Mouse (Mus musculus): Measurements from ENCODE around the gene Sash1. TPM values are rescaled to one million over a fixed set of nuclear protein-coding genes. Genes with fewer than 3 reads are reported as not detected.

Sash1 gene
- polyA plus RNA-seq, 1 experiment from 2014 or later: 6.5 TPM

- H3K27me3 ChIP-seq (ENCODE audit: control insufficient read depth, insufficient read depth, low read length): no peaks in the 10 kb centered on the region
- no peaks in the 10 kb centered on the region for H3K36me3 ChIP-seq (ENCODE audit: control insufficient read depth, insufficient read depth, low read length)
- no peak overlapping the region for H3K27ac ChIP-seq (ENCODE audit: low read depth, low read length)
- no peak overlapping the region for H3K4me3 ChIP-seq (ENCODE audit: low read depth, low read length)
- 82% methylated on average over 10 of the region's 10 CpGs for WGBS
- H3K4me1 ChIP-seq (replicated peaks; ENCODE audit: control insufficient read depth, insufficient read depth, low read length): no peaks in the 10 kb centered on the region
- H3K4me2 ChIP-seq (replicated peaks; ENCODE audit: low read depth, low read length): no peak overlapping the region
- no peaks in the 10 kb centered on the region for H3K9me3 ChIP-seq (ENCODE audit: control insufficient read depth, low read length)
- H3K9ac ChIP-seq (ENCODE audit: low read depth, low read length): no peak overlapping the region
- ATAC-seq (ENCODE audit: low FRiP score): no peak
- DNase-seq (ENCODE audit: low spot score): no peak
Observed at GRCm38 (mm10) chr10:8851625-8852024, 34.2 kb downstream of the Sash1 start.

- H3K4me1 ChIP-seq (replicated peaks; ENCODE audit: control insufficient read depth, insufficient read depth, low read length): no peaks in the 10 kb centered on the region
- no peaks in the 10 kb centered on the region for H3K27me3 ChIP-seq (ENCODE audit: control insufficient read depth, insufficient read depth, low read length)
- H3K27ac ChIP-seq (ENCODE audit: low read depth, low read length): no peak overlapping the region
- ATAC-seq (ENCODE audit: low FRiP score) (no peak), DNase-seq (ENCODE audit: low spot score) (no peak)
- WGBS: 57% methylated on average over 4 of the region's 4 CpGs
- no peaks in the 10 kb centered on the region for H3K9me3 ChIP-seq (ENCODE audit: control insufficient read depth, low read length)
- H3K4me2 ChIP-seq (replicated peaks; ENCODE audit: low read depth, low read length): no peak overlapping the region
- no peak overlapping the region for H3K9ac ChIP-seq (ENCODE audit: low read depth, low read length)
- no peaks in the 10 kb centered on the region for H3K36me3 ChIP-seq (ENCODE audit: control insufficient read depth, insufficient read depth, low read length)
- no peak overlapping the region for H3K4me3 ChIP-seq (ENCODE audit: low read depth, low read length)
Observed at GRCm38 (mm10) chr10:8847974-8848373, 37.9 kb downstream of the Sash1 start.

GRCm38 (mm10) chr10:8846258-8846657, 39.6 kb downstream of the Sash1 start:
- Histone ChIP-seq H3K4me3 (ENCODE audit: low read depth, low read length) (no peak overlapping the region), H3K27ac (ENCODE audit: low read depth, low read length) (no peak overlapping the region), H3K27me3 (ENCODE audit: control insufficient read depth, insufficient read depth, low read length) (no peaks in the 10 kb centered on the region), H3K4me1 (replicated peaks; ENCODE audit: control insufficient read depth, insufficient read depth, low read length) (no peaks in the 10 kb centered on the region), H3K9me3 (ENCODE audit: control insufficient read depth, low read length) (no peaks in the 10 kb centered on the region), H3K4me2 (replicated peaks; ENCODE audit: low read depth, low read length) (no peak overlapping the region), H3K9ac (ENCODE audit: low read depth, low read length) (no peak overlapping the region), H3K36me3 (ENCODE audit: control insufficient read depth, insufficient read depth, low read length) (no peaks in the 10 kb centered on the region)
- DNase-seq (ENCODE audit: low spot score): no peak
- ATAC-seq (ENCODE audit: low FRiP score): no peak
- 98% methylated on average over 10 of the region's 10 CpGs for WGBS

DNA sequence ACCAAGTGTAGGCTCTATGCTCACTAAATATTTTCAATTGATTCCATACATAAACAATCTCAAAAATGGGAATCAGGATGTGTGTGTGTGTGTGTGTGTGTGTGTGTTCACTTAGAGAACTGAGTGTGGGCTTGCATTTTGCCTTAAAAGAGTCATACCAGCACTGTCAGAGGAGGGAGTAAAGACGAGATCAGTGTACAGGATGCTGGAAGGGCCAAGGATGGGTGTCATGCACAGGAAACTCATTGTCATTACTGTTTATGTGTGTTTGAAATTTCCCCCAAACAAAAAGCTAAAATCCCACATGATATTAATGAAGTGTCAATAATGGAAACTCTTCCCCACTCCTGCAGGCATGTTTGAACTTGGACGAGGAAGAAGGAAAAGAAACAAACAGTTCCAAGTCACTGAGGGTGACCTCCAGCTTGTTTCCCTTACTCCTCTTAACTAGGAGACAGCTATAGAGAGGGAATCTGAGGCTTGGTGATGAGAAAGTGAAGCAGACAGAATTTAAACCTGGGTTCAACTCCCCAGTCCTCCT, 40.6 kb downstream of the Sash1 start:
- Histone ChIP-seq H3K27ac (ENCODE audit: low read depth, low read length) (no peak overlapping the region), H3K4me1 (replicated peaks; ENCODE audit: control insufficient read depth, insufficient read depth, low read length) (no peaks in the 10 kb centered on the region), H3K4me3 (ENCODE audit: low read depth, low read length) (no peak overlapping the region), H3K9ac (ENCODE audit: low read depth, low read length) (no peak overlapping the region), H3K36me3 (ENCODE audit: control insufficient read depth, insufficient read depth, low read length) (no peaks in the 10 kb centered on the region), H3K27me3 (ENCODE audit: control insufficient read depth, insufficient read depth, low read length) (no peaks in the 10 kb centered on the region), H3K9me3 (ENCODE audit: control insufficient read depth, low read length) (no peaks in the 10 kb centered on the region), H3K4me2 (replicated peaks; ENCODE audit: low read depth, low read length) (no peak overlapping the region)
- ATAC-seq (ENCODE audit: low FRiP score) (no peak), DNase-seq (ENCODE audit: low spot score) (no peak)
- 76% methylated on average over 2 of the region's 2 CpGs for WGBS

GRCm38 (mm10) chr10:8839956-8840355, 45.9 kb downstream of the Sash1 start:
- no peaks in the 10 kb centered on the region for H3K9me3 ChIP-seq (ENCODE audit: control insufficient read depth, low read length)
- WGBS: 77% methylated on average over 3 of the region's 3 CpGs
- H3K4me3 ChIP-seq (ENCODE audit: low read depth, low read length): no peak overlapping the region
- DNase-seq (ENCODE audit: low spot score) (no peak), ATAC-seq (ENCODE audit: low FRiP score) (no peak)
- no peaks in the 10 kb centered on the region for H3K27me3 ChIP-seq (ENCODE audit: control insufficient read depth, insufficient read depth, low read length)
- H3K4me2 ChIP-seq (replicated peaks; ENCODE audit: low read depth, low read length): no peak overlapping the region
- no peak overlapping the region for H3K9ac ChIP-seq (ENCODE audit: low read depth, low read length)
- H3K4me1 ChIP-seq (replicated peaks; ENCODE audit: control insufficient read depth, insufficient read depth, low read length): no peaks in the 10 kb centered on the region
- no peaks in the 10 kb centered on the region for H3K36me3 ChIP-seq (ENCODE audit: control insufficient read depth, insufficient read depth, low read length)
- H3K27ac ChIP-seq (ENCODE audit: low read depth, low read length): no peak overlapping the region

- Histone ChIP-seq H3K36me3 (ENCODE audit: control insufficient read depth, insufficient read depth, low read length) (no peaks in the 10 kb centered on the region), H3K27ac (ENCODE audit: low read depth, low read length) (no peak overlapping the region), H3K9me3 (ENCODE audit: control insufficient read depth, low read length) (no peaks in the 10 kb centered on the region), H3K27me3 (ENCODE audit: control insufficient read depth, insufficient read depth, low read length) (no peaks in the 10 kb centered on the region), H3K4me2 (replicated peaks; ENCODE audit: low read depth, low read length) (no peak overlapping the region), H3K4me3 (ENCODE audit: low read depth, low read length) (no peak overlapping the region), H3K4me1 (replicated peaks; ENCODE audit: control insufficient read depth, insufficient read depth, low read length) (no peaks in the 10 kb centered on the region), H3K9ac (ENCODE audit: low read depth, low read length) (no peak overlapping the region)
- DNase-seq (ENCODE audit: low spot score) (no peak), ATAC-seq (ENCODE audit: low FRiP score) (no peak)
- 92% methylated on average over 17 of the region's 17 CpGs for WGBS
Observed at GRCm38 (mm10) chr10:8833816-8834464, 51.9 kb downstream of the Sash1 start.

DNA sequence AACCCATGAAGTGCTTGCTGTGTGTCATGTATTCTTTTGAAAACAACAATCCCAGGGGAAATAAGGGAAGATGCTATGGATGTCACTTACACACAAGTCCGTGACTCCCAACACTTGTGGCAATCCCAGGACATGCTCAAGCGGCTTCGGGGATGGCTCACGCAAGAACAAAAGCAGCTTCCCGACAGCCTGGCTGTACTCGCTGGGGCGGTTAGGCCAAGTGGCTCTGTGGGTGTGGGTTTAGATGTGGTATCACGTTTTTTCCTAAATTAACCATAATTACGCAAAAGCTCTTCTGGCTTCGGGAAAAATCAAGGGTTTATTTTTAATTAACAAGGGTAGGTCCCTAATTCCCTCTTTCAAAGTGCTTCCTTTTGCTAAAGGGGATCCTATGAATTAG, 59.6 kb downstream of the Sash1 start:
- no peaks in the 10 kb centered on the region for H3K36me3 ChIP-seq (ENCODE audit: control insufficient read depth, insufficient read depth, low read length)
- no peak overlapping the region for H3K4me2 ChIP-seq (replicated peaks; ENCODE audit: low read depth, low read length)
- H3K27ac ChIP-seq (ENCODE audit: low read depth, low read length): no peak overlapping the region
- no peaks in the 10 kb centered on the region for H3K9me3 ChIP-seq (ENCODE audit: control insufficient read depth, low read length)
- H3K4me1 ChIP-seq (replicated peaks; ENCODE audit: control insufficient read depth, insufficient read depth, low read length): no peaks in the 10 kb centered on the region
- H3K4me3 ChIP-seq (ENCODE audit: low read depth, low read length): no peak overlapping the region
- no peak for ATAC-seq (ENCODE audit: low FRiP score)
- DNase-seq (ENCODE audit: low spot score): no peak
- WGBS: 66% methylated on average over 10 of the region's 10 CpGs
- H3K27me3 ChIP-seq (ENCODE audit: control insufficient read depth, insufficient read depth, low read length): no peaks in the 10 kb centered on the region
- H3K9ac ChIP-seq (ENCODE audit: low read depth, low read length): no peak overlapping the region

- no peaks in the 10 kb centered on the region for H3K36me3 ChIP-seq (ENCODE audit: control insufficient read depth, insufficient read depth, low read length)
- no peaks in the 10 kb centered on the region for H3K9me3 ChIP-seq (ENCODE audit: control insufficient read depth, low read length)
- H3K27me3 ChIP-seq (ENCODE audit: control insufficient read depth, insufficient read depth, low read length): no peaks in the 10 kb centered on the region
- WGBS: 62% methylated on average over 9 of the region's 9 CpGs
- no peak overlapping the region for H3K9ac ChIP-seq (ENCODE audit: low read depth, low read length)
- H3K4me3 ChIP-seq (ENCODE audit: low read depth, low read length): no peak overlapping the region
- no peak overlapping the region for H3K27ac ChIP-seq (ENCODE audit: low read depth, low read length)
- no peak overlapping the region for H3K4me2 ChIP-seq (replicated peaks; ENCODE audit: low read depth, low read length)
- DNase-seq (ENCODE audit: low spot score): no peak
- H3K4me1 ChIP-seq (replicated peaks; ENCODE audit: control insufficient read depth, insufficient read depth, low read length): no peaks in the 10 kb centered on the region
- no peak for ATAC-seq (ENCODE audit: low FRiP score)
Observed at GRCm38 (mm10) chr10:8825874-8826273, 60.0 kb downstream of the Sash1 start.

GRCm38 (mm10) chr10:8818066-8818465, 67.8 kb downstream of the Sash1 start:
- no peaks in the 10 kb centered on the region for H3K4me1 ChIP-seq (replicated peaks; ENCODE audit: control insufficient read depth, insufficient read depth, low read length)
- no peaks in the 10 kb centered on the region for H3K36me3 ChIP-seq (ENCODE audit: control insufficient read depth, insufficient read depth, low read length)
- WGBS: 86% methylated on average over 5 of the region's 5 CpGs
- no peak overlapping the region for H3K4me3 ChIP-seq (ENCODE audit: low read depth, low read length)
- no peaks in the 10 kb centered on the region for H3K9me3 ChIP-seq (ENCODE audit: control insufficient read depth, low read length)
- H3K4me2 ChIP-seq (replicated peaks; ENCODE audit: low read depth, low read length): no peak overlapping the region
- H3K9ac ChIP-seq (ENCODE audit: low read depth, low read length): no peak overlapping the region
- no peak for DNase-seq (ENCODE audit: low spot score)
- H3K27me3 ChIP-seq (ENCODE audit: control insufficient read depth, insufficient read depth, low read length): no peaks in the 10 kb centered on the region
- no peak overlapping the region for H3K27ac ChIP-seq (ENCODE audit: low read depth, low read length)
- no peak for ATAC-seq (ENCODE audit: low FRiP score)

Measured in hindbrain, embryonic 11.5 days (tissue).